Mouse (Mus musculus): ENCODE measurements at regions not wholly inside any gene's neighbourhood (a gene's known extent, or its start where the extent isn't known, plus 50 kb on each side); places are given as distances from the start of the nearest gene placed in this dataset.

- H3K4me3 ChIP-seq = no peak overlapping the region
- H3K4me1 ChIP-seq = peaks cover 14% of the 10 kb centered on the region
- no peaks in the 10 kb centered on the region for H3K9me3 ChIP-seq
- no peaks in the 10 kb centered on the region for H3K27me3 ChIP-seq (replicated peaks; ENCODE audit: low read depth, poor library complexity, severe bottlenecking)
- peak; percentile 15 for DNase-seq (ENCODE audit: low spot score)
- H3K27ac ChIP-seq (replicated peaks) = peak overlapping the region; percentile 41; the same call in 1 of the 2 replicates
- WGBS = 22% methylated on average over 7 of the region's 7 CpGs
- no peaks in the 10 kb centered on the region for H3K36me3 ChIP-seq (replicated peaks)
These were observed 119.1 kb upstream of the Nbea start for GRCm38 (mm10) chr3:56302346-56303185.

- no peaks in the 10 kb centered on the region for H3K36me3 ChIP-seq (replicated peaks)
- no peaks in the 10 kb centered on the region for H3K27me3 ChIP-seq (replicated peaks; ENCODE audit: low read depth, poor library complexity, severe bottlenecking)
- H3K4me1 ChIP-seq = peaks cover 18% of the 10 kb centered on the region
- no peak overlapping the region for H3K4me3 ChIP-seq
- WGBS = 88% methylated on average over 1 of the region's 1 CpGs
- H3K9me3 ChIP-seq = no peaks in the 10 kb centered on the region
- no peak overlapping the region for H3K27ac ChIP-seq (replicated peaks)
- DNase-seq (ENCODE audit: low spot score) = no peak
These were observed 117.3 kb upstream of the Nbea start for GRCm38 (mm10) chr3:56300769-56301168.

GRCm38 (mm10) chr3:56295578-56295977 is 112.1 kb upstream of the Nbea start:
- H3K27ac ChIP-seq (replicated peaks) = no peak overlapping the region
- WGBS = 92% methylated on average over 7 of the region's 7 CpGs
- H3K4me1 ChIP-seq = peaks cover 4% of the 10 kb centered on the region; the same call in 1 of the 2 replicates
- DNase-seq (ENCODE audit: low spot score) = no peak
- H3K36me3 ChIP-seq (replicated peaks) = no peaks in the 10 kb centered on the region
- no peak overlapping the region for H3K4me3 ChIP-seq
- no peaks in the 10 kb centered on the region for H3K27me3 ChIP-seq (replicated peaks; ENCODE audit: low read depth, poor library complexity, severe bottlenecking)
- no peaks in the 10 kb centered on the region for H3K9me3 ChIP-seq

- Histone ChIP-seq H3K36me3 (replicated peaks) (no peaks in the 10 kb centered on the region), H3K9me3 (no peaks in the 10 kb centered on the region), H3K27ac (replicated peaks) (no peak overlapping the region), H3K4me1 (no peaks in the 10 kb centered on the region), H3K27me3 (replicated peaks; ENCODE audit: low read depth, poor library complexity, severe bottlenecking) (no peaks in the 10 kb centered on the region), H3K4me3 (no peak overlapping the region)
- WGBS = 90% methylated on average over 5 of the region's 5 CpGs
- DNase-seq (ENCODE audit: low spot score) = no peak
These were observed 98.0 kb upstream of the Nbea start for GRCm38 (mm10) chr3:56281507-56281906.

- no peak overlapping the region for H3K4me3 ChIP-seq
- DNase-seq (ENCODE audit: low spot score) = no peak
- no peaks in the 10 kb centered on the region for H3K4me1 ChIP-seq
- no peak overlapping the region for H3K27ac ChIP-seq (replicated peaks)
- H3K36me3 ChIP-seq (replicated peaks) = no peaks in the 10 kb centered on the region
- WGBS = 81% methylated on average over 6 of the region's 6 CpGs
- no peaks in the 10 kb centered on the region for H3K9me3 ChIP-seq
- H3K27me3 ChIP-seq (replicated peaks; ENCODE audit: low read depth, poor library complexity, severe bottlenecking) = no peaks in the 10 kb centered on the region
These were observed 96.9 kb upstream of the Nbea start for GRCm38 (mm10) chr3:56280330-56280957.

GRCm38 (mm10) chr3:56272587-56272986 is 89.1 kb upstream of the Nbea start:
- Histone ChIP-seq H3K4me1 (no peaks in the 10 kb centered on the region), H3K27me3 (replicated peaks; ENCODE audit: low read depth, poor library complexity, severe bottlenecking) (no peaks in the 10 kb centered on the region), H3K4me3 (no peak overlapping the region), H3K27ac (replicated peaks) (no peak overlapping the region), H3K36me3 (replicated peaks) (no peaks in the 10 kb centered on the region), H3K9me3 (no peaks in the 10 kb centered on the region)
- no peak for DNase-seq (ENCODE audit: low spot score)
- 92% methylated on average over 3 of the region's 3 CpGs for WGBS

GRCm38 (mm10) chr3:56270241-56270830 is 86.8 kb upstream of the Nbea start:
- Histone ChIP-seq H3K4me3 (no peak overlapping the region), H3K9me3 (no peaks in the 10 kb centered on the region), H3K36me3 (replicated peaks) (no peaks in the 10 kb centered on the region), H3K4me1 (no peaks in the 10 kb centered on the region), H3K27ac (replicated peaks) (no peak overlapping the region), H3K27me3 (replicated peaks; ENCODE audit: low read depth, poor library complexity, severe bottlenecking) (no peaks in the 10 kb centered on the region)
- no peak for DNase-seq (ENCODE audit: low spot score)
- WGBS = 71% methylated on average over 6 of the region's 6 CpGs

- Histone ChIP-seq H3K36me3 (replicated peaks) (no peaks in the 10 kb centered on the region), H3K9me3 (peaks cover 2% of the 10 kb centered on the region; the same call in 1 of the 2 replicates), H3K4me1 (no peaks in the 10 kb centered on the region), H3K4me3 (no peak overlapping the region), H3K27ac (replicated peaks) (no peak overlapping the region), H3K27me3 (replicated peaks; ENCODE audit: low read depth, poor library complexity, severe bottlenecking) (no peaks in the 10 kb centered on the region)
- no peak for DNase-seq (ENCODE audit: low spot score)
- 88% methylated on average over 3 of the region's 3 CpGs for WGBS
These were observed 78.5 kb upstream of the Nbea start for GRCm38 (mm10) chr3:56261800-56262561.

- WGBS = 57% methylated on average over 5 of the region's 5 CpGs
- H3K27ac ChIP-seq (replicated peaks) = no peak overlapping the region
These were observed 72.8 kb upstream of the Nbea start for GRCm38 (mm10) chr3:56256271-56256670.

GRCm38 (mm10) chr3:56244370-56244769 is 60.9 kb upstream of the Nbea start:
- no peaks in the 10 kb centered on the region for H3K4me1 ChIP-seq
- DNase-seq (ENCODE audit: low spot score) = no peak
- WGBS = 31% methylated on average over 1 of the region's 1 CpGs
- H3K27me3 ChIP-seq (replicated peaks; ENCODE audit: low read depth, poor library complexity, severe bottlenecking) = no peaks in the 10 kb centered on the region
- no peak overlapping the region for H3K4me3 ChIP-seq
- H3K9me3 ChIP-seq = no peaks in the 10 kb centered on the region
- no peak overlapping the region for H3K27ac ChIP-seq (replicated peaks)
- no peaks in the 10 kb centered on the region for H3K36me3 ChIP-seq (replicated peaks)

More at GRCm38 (mm10) chr3:56256271-56256670, 72.8 kb upstream of the Nbea start:
- Histone ChIP-seq H3K36me3 (replicated peaks) (no peaks in the 10 kb centered on the region), H3K27me3 (replicated peaks; ENCODE audit: low read depth, poor library complexity, severe bottlenecking) (no peaks in the 10 kb centered on the region), H3K4me3 (no peak overlapping the region), H3K9me3 (peaks cover 2% of the 10 kb centered on the region; the same call in 1 of the 2 replicates), H3K4me1 (no peaks in the 10 kb centered on the region)
- no peak for DNase-seq (ENCODE audit: low spot score)

GRCm38 (mm10) chr3:56238228-56238627 is 54.7 kb upstream of the Nbea start:
- 84% methylated on average over 2 of the region's 2 CpGs for WGBS
- no peak overlapping the region for H3K4me3 ChIP-seq

GRCm38 (mm10) chr3:56236163-56236562 is 52.7 kb upstream of the Nbea start:
- no peak for DNase-seq (ENCODE audit: low spot score)
- H3K27me3 ChIP-seq (replicated peaks; ENCODE audit: low read depth, poor library complexity, severe bottlenecking) = no peaks in the 10 kb centered on the region
- no peaks in the 10 kb centered on the region for H3K4me1 ChIP-seq
- no peaks in the 10 kb centered on the region for H3K36me3 ChIP-seq (replicated peaks)
- H3K27ac ChIP-seq (replicated peaks) = no peak overlapping the region
- 81% methylated on average over 1 of the region's 1 CpGs for WGBS
- H3K9me3 ChIP-seq = no peaks in the 10 kb centered on the region
- H3K4me3 ChIP-seq = no peak overlapping the region

More at GRCm38 (mm10) chr3:56238228-56238627, 54.7 kb upstream of the Nbea start:
- Histone ChIP-seq H3K4me1 (no peaks in the 10 kb centered on the region), H3K9me3 (no peaks in the 10 kb centered on the region), H3K27me3 (replicated peaks; ENCODE audit: low read depth, poor library complexity, severe bottlenecking) (no peaks in the 10 kb centered on the region), H3K36me3 (replicated peaks) (no peaks in the 10 kb centered on the region), H3K27ac (replicated peaks) (no peak overlapping the region)
- DNase-seq (ENCODE audit: low spot score) = no peak
